Mouse (Mus musculus): ENCODE data around the gene Nck2. TPM values are rescaled to one million over a fixed set of nuclear protein-coding genes. Genes with fewer than 3 reads are reported as not detected.

Gene Nck2
- total and polyA plus RNA-seq, 2 experiments from 2014 or later: 17.7 to 49.7 TPM

GRCm38 (mm10) chr1:43489311-43489710 is 44.9 kb downstream of the Nck2 start:
- no peak for ATAC-seq (ENCODE audit: insufficient read depth, low read depth)

GRCm38 (mm10) chr1:43491506-43492269 is 47.3 kb downstream of the Nck2 start:
- TF ChIP-seq EP300 (IDR thresholded peaks at IDR 0.05; ENCODE audit: low read depth) (no peak), CTCF (IDR thresholded peaks at IDR 0.05; ENCODE audit: low read depth) (no peak)
- no peak overlapping the region for H3K9ac ChIP-seq (replicated peaks; ENCODE audit: low read depth, low read length)
- H3K27ac ChIP-seq (ENCODE audit: low read depth): no peak overlapping the region
- no peaks in the 10 kb centered on the region for H3K27me3 ChIP-seq (ENCODE audit: control insufficient read depth, insufficient read depth, low read length)
- H3K4me2 ChIP-seq (ENCODE audit: low read depth, low read length): no peak overlapping the region
- 92% methylated on average over 8 of the region's 8 CpGs for WGBS
- no peaks in the 10 kb centered on the region for H3K4me1 ChIP-seq (ENCODE audit: control insufficient read depth, insufficient read depth)
- no peak overlapping the region for H3K4me3 ChIP-seq (ENCODE audit: low read depth, low read length)
- H3K36me3 ChIP-seq (replicated peaks; ENCODE audit: control insufficient read depth, insufficient read depth, low read length): no peaks in the 10 kb centered on the region
- no peaks in the 10 kb centered on the region for H3K9me3 ChIP-seq (replicated peaks; ENCODE audit: control insufficient read depth, low read length)
- DNase-seq (ENCODE audit: low spot score) (no peak), ATAC-seq (ENCODE audit: insufficient read depth, low read depth) (no peak)

More at GRCm38 (mm10) chr1:43489311-43489710, 44.9 kb downstream of the Nck2 start:
- H3K9ac ChIP-seq (replicated peaks; ENCODE audit: low read depth, low read length): no peak overlapping the region
- 0 out of 2 replicates have a peak, but pooled peaks cover 2% of the 10 kb centered on the region for H3K36me3 ChIP-seq (replicated peaks; ENCODE audit: control insufficient read depth, insufficient read depth, low read length)
- DNase-seq (ENCODE audit: low spot score): no peak
- no peak for TF ChIP-seq CTCF (IDR thresholded peaks at IDR 0.05; ENCODE audit: low read depth)
- no peak for TF ChIP-seq EP300 (IDR thresholded peaks at IDR 0.05; ENCODE audit: low read depth)
- no peak overlapping the region for H3K27ac ChIP-seq (ENCODE audit: low read depth)
- no peak overlapping the region for H3K4me2 ChIP-seq (ENCODE audit: low read depth, low read length)
- peaks cover 6% of the 10 kb centered on the region; the same call in 1 of the 2 replicates for H3K4me1 ChIP-seq (ENCODE audit: control insufficient read depth, insufficient read depth)
- no peaks in the 10 kb centered on the region for H3K9me3 ChIP-seq (replicated peaks; ENCODE audit: control insufficient read depth, low read length)
- H3K27me3 ChIP-seq (ENCODE audit: control insufficient read depth, insufficient read depth, low read length): no peaks in the 10 kb centered on the region
- no peak overlapping the region for H3K4me3 ChIP-seq (ENCODE audit: low read depth, low read length)

- Histone ChIP-seq H3K4me2 (ENCODE audit: low read depth, low read length) (no peak overlapping the region), H3K9me3 (replicated peaks; ENCODE audit: control insufficient read depth, low read length) (no peaks in the 10 kb centered on the region), H3K27ac (ENCODE audit: low read depth) (no peak overlapping the region), H3K4me1 (ENCODE audit: control insufficient read depth, insufficient read depth) (no peaks in the 10 kb centered on the region), H3K9ac (replicated peaks; ENCODE audit: low read depth, low read length) (no peak overlapping the region), H3K27me3 (ENCODE audit: control insufficient read depth, insufficient read depth, low read length) (no peaks in the 10 kb centered on the region), H3K4me3 (ENCODE audit: low read depth, low read length) (no peak overlapping the region), H3K36me3 (replicated peaks; ENCODE audit: control insufficient read depth, insufficient read depth, low read length) (no peaks in the 10 kb centered on the region)
- DNase-seq (ENCODE audit: low spot score) (no peak), ATAC-seq (ENCODE audit: insufficient read depth, low read depth) (no peak)
- WGBS: 92% methylated on average over 3 of the region's 3 CpGs
- no peak for TF ChIP-seq EP300 (IDR thresholded peaks at IDR 0.05; ENCODE audit: low read depth)
- no peak for TF ChIP-seq CTCF (IDR thresholded peaks at IDR 0.05; ENCODE audit: low read depth)
Measured at GRCm38 (mm10) chr1:43492803-43493437, 48.5 kb downstream of the Nck2 start.

GRCm38 (mm10) chr1:43496051-43496450 is 51.7 kb downstream of the Nck2 start:
- DNase-seq (ENCODE audit: low spot score) (no peak), ATAC-seq (ENCODE audit: insufficient read depth, low read depth) (no peak)
- 54% methylated on average over 4 of the region's 4 CpGs for WGBS
- Histone ChIP-seq H3K4me2 (ENCODE audit: low read depth, low read length) (no peak overlapping the region), H3K9me3 (replicated peaks; ENCODE audit: control insufficient read depth, low read length) (no peaks in the 10 kb centered on the region), H3K27me3 (ENCODE audit: control insufficient read depth, insufficient read depth, low read length) (no peaks in the 10 kb centered on the region), H3K9ac (replicated peaks; ENCODE audit: low read depth, low read length) (no peak overlapping the region), H3K4me3 (ENCODE audit: low read depth, low read length) (no peak overlapping the region), H3K4me1 (ENCODE audit: control insufficient read depth, insufficient read depth) (peaks cover 1% of the 10 kb centered on the region; the same call in 1 of the 2 replicates), H3K36me3 (replicated peaks; ENCODE audit: control insufficient read depth, insufficient read depth, low read length) (no peaks in the 10 kb centered on the region), H3K27ac (ENCODE audit: low read depth) (no peak overlapping the region)
- TF ChIP-seq CTCF (IDR thresholded peaks at IDR 0.05; ENCODE audit: low read depth) (no peak), EP300 (IDR thresholded peaks at IDR 0.05; ENCODE audit: low read depth) (no peak)

GRCm38 (mm10) chr1:43496993-43497392 is 52.6 kb downstream of the Nck2 start:
- ATAC-seq (ENCODE audit: insufficient read depth, low read depth): no peak

More at GRCm38 (mm10) chr1:43496993-43497392, 52.6 kb downstream of the Nck2 start:
- H3K9ac ChIP-seq (replicated peaks; ENCODE audit: low read depth, low read length): no peak overlapping the region
- H3K4me1 ChIP-seq (ENCODE audit: control insufficient read depth, insufficient read depth): peaks cover 11% of the 10 kb centered on the region
- no peak overlapping the region for H3K4me3 ChIP-seq (ENCODE audit: low read depth, low read length)
- H3K27ac ChIP-seq (ENCODE audit: low read depth): no peak overlapping the region
- H3K4me2 ChIP-seq (ENCODE audit: low read depth, low read length): no peak overlapping the region
- 68% methylated on average over 3 of the region's 3 CpGs for WGBS
- TF ChIP-seq EP300 (IDR thresholded peaks at IDR 0.05; ENCODE audit: low read depth) (no peak), CTCF (IDR thresholded peaks at IDR 0.05; ENCODE audit: low read depth) (no peak)
- H3K27me3 ChIP-seq (ENCODE audit: control insufficient read depth, insufficient read depth, low read length): no peaks in the 10 kb centered on the region
- no peaks in the 10 kb centered on the region for H3K9me3 ChIP-seq (replicated peaks; ENCODE audit: control insufficient read depth, low read length)
- H3K36me3 ChIP-seq (replicated peaks; ENCODE audit: control insufficient read depth, insufficient read depth, low read length): no peaks in the 10 kb centered on the region
- no peak for DNase-seq (ENCODE audit: low spot score)
